Mouse (Mus musculus): Measurements from ENCODE around the gene Ppp6r1. TPM values are rescaled to one million over a fixed set of nuclear protein-coding genes. Genes with fewer than 3 reads are reported as not detected.
"Not testable (repeated sequence)": the region's sequence is repeated elsewhere in the genome, so short reads cannot be mapped to it uniquely, and the experiment has no call there.

Ppp6r1 gene
- polyA plus RNA-seq, 1 experiment from 2014 or later: 10.2 TPM

DNA sequence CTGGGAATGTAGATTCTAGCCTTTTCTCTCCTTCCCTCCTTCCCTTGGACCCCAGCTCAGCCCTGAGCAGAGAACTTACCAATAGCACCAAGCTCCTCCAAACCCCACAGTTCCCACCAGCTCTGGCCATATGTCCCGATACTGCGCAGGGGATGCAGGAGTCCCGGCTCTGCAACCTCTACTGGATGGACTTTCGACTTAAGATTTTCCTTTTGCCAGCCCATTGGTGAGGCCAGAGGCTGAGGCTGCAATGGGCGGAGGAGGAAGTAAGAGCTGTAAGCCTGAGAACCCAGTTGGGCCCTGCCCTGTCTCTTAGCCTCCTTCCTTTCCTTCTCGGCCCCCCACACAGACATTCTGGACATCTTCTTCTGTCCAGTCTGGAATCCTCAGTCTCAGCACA is 55.9 kb downstream of the Ppp6r1 start:
- Histone ChIP-seq H3K4me1 (ENCODE audit: control insufficient read depth, insufficient read depth, low read length) (no peaks in the 10 kb centered on the region), H3K4me3 (ENCODE audit: low read depth, low read length) (no peak overlapping the region), H3K36me3 (ENCODE audit: control insufficient read depth, insufficient read depth, low read length) (no peaks in the 10 kb centered on the region), H3K9ac (replicated peaks; ENCODE audit: low read depth, low read length) (no peak overlapping the region), H3K27me3 (ENCODE audit: control insufficient read depth, insufficient read depth, low read length) (no peaks in the 10 kb centered on the region), H3K9me3 (ENCODE audit: control insufficient read depth, low read depth, low read length) (no peaks in the 10 kb centered on the region), H3K27ac (ENCODE audit: low read length) (no peak overlapping the region), H3K4me2 (replicated peaks; ENCODE audit: low read depth, low read length) (no peak overlapping the region)
- 90% methylated on average over 6 of the region's 6 CpGs for WGBS
- no peak for ATAC-seq (ENCODE audit: insufficient number of reproducible peaks, insufficient read depth, low FRiP score, low read depth)

DNA sequence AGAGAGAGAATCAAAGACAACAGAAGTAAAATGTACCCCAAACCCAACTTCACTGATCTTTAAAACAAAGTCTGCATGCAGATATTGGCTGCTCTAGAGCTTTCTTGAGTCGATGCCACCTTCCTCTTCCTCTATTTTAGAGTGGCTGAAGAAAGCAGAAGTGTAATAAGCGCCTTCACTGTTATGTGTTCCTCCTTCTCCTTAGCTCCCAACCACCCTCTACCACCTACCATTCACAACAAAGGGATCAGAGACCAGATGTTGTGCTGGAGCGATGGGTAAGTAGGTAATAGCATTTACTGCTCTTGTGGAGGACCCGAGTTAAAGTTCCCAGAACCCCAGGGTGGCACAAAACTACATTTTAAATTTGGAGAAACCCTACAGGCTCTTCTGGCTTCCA is 61.8 kb downstream of the Ppp6r1 start:
- not testable (repeated sequence) for H3K27ac ChIP-seq (ENCODE audit: low read length); ATAC-seq (ENCODE audit: insufficient number of reproducible peaks, insufficient read depth, low FRiP score, low read depth); H3K4me1 ChIP-seq (ENCODE audit: control insufficient read depth, insufficient read depth, low read length); H3K4me2 ChIP-seq (replicated peaks; ENCODE audit: low read depth, low read length); H3K9me3 ChIP-seq (ENCODE audit: control insufficient read depth, low read depth, low read length); H3K9ac ChIP-seq (replicated peaks; ENCODE audit: low read depth, low read length); H3K36me3 ChIP-seq (ENCODE audit: control insufficient read depth, insufficient read depth, low read length); H3K27me3 ChIP-seq (ENCODE audit: control insufficient read depth, insufficient read depth, low read length); H3K4me3 ChIP-seq (ENCODE audit: low read depth, low read length)
- 68% methylated on average over 4 of the region's 4 CpGs for WGBS

Other genes with a start within 250 kb of the Ppp6r1 start
- gene Rdh13, start 213.4 kb downstream of the Ppp6r1 start, polyA plus RNA-seq (2014; fragmentation: Nextera tagmentation; extraction: Ambion mirVana): 31.9 and 34.6 TPM in 2 replicates
- 5.0 and 7.9 TPM in 2 replicates for gene Eps8l1, start 198.3 kb downstream of the Ppp6r1 start, polyA plus RNA-seq (2014; fragmentation: Nextera tagmentation; extraction: Ambion mirVana)
- 47.2 and 61.0 TPM in 2 replicates for gene Ppp1r12c, start 157.3 kb downstream of the Ppp6r1 start, polyA plus RNA-seq (2014; fragmentation: Nextera tagmentation; extraction: Ambion mirVana)
- 31.9 and 33.5 TPM in 2 replicates for gene Tnnt1, start 142.6 kb downstream of the Ppp6r1 start, polyA plus RNA-seq (2014; fragmentation: Nextera tagmentation; extraction: Ambion mirVana)
- 2.9 and 3.3 TPM in 2 replicates for gene Tnni3, start 134.8 kb downstream of the Ppp6r1 start, polyA plus RNA-seq (2014; fragmentation: Nextera tagmentation; extraction: Ambion mirVana)
- gene Dnaaf3, start 126.6 kb downstream of the Ppp6r1 start, polyA plus RNA-seq (2014; fragmentation: Nextera tagmentation; extraction: Ambion mirVana): 0.62 and 0.67 TPM in 2 replicates
- 8.1 and 10.0 TPM in 2 replicates for gene Syt5, start 111.5 kb downstream of the Ppp6r1 start, polyA plus RNA-seq (2014; fragmentation: Nextera tagmentation; extraction: Ambion mirVana)
- not detected in 2 replicates for gene Ptprh, start 55.0 kb downstream of the Ppp6r1 start, polyA plus RNA-seq (2014; fragmentation: Nextera tagmentation; extraction: Ambion mirVana)
- 1.4 and 1.6 TPM in 2 replicates for gene Tmem86b, start 27.6 kb downstream of the Ppp6r1 start, polyA plus RNA-seq (2014; fragmentation: Nextera tagmentation; extraction: Ambion mirVana)
- gene Hspbp1, start 26.0 kb upstream of the Ppp6r1 start, polyA plus RNA-seq (2014; fragmentation: Nextera tagmentation; extraction: Ambion mirVana): 84.8 and 94.2 TPM in 2 replicates
- 2.3 and 4.0 TPM in 2 replicates for gene Brsk1, start 31.6 kb upstream of the Ppp6r1 start, polyA plus RNA-seq (2014; fragmentation: Nextera tagmentation; extraction: Ambion mirVana)
- 0.36 and 0.78 TPM in 2 replicates for gene Tmem150b, start 66.2 kb upstream of the Ppp6r1 start, polyA plus RNA-seq (2014; fragmentation: Nextera tagmentation; extraction: Ambion mirVana)
- gene Kmt5c, start 81.1 kb upstream of the Ppp6r1 start, polyA plus RNA-seq (2014; fragmentation: Nextera tagmentation; extraction: Ambion mirVana): 59.2 and 59.4 TPM in 2 replicates
- 72.0 and 85.2 TPM in 2 replicates for gene Cox6b2, start 94.1 kb upstream of the Ppp6r1 start, polyA plus RNA-seq (2014; fragmentation: Nextera tagmentation; extraction: Ambion mirVana)
- gene Fam71e2, start 112.3 kb upstream of the Ppp6r1 start, polyA plus RNA-seq (2014; fragmentation: Nextera tagmentation; extraction: Ambion mirVana): not detected in 2 replicates
- gene Il11, start 123.8 kb upstream of the Ppp6r1 start, polyA plus RNA-seq (2014; fragmentation: Nextera tagmentation; extraction: Ambion mirVana): 0.17 and 0.27 TPM in 2 replicates
- gene Tmem190, start 123.9 kb upstream of the Ppp6r1 start, polyA plus RNA-seq (2014; fragmentation: Nextera tagmentation; extraction: Ambion mirVana): 0.55 TPM in 1 of 2 replicates, not detected in the other
- 8.7 and 10.6 TPM in 2 replicates for gene Tmem238, start 130.6 kb upstream of the Ppp6r1 start, polyA plus RNA-seq (2014; fragmentation: Nextera tagmentation; extraction: Ambion mirVana)
- gene Rpl28, start 133.9 kb upstream of the Ppp6r1 start, polyA plus RNA-seq (2014; fragmentation: Nextera tagmentation; extraction: Ambion mirVana): 301 and 312 TPM in 2 replicates
- gene Ube2s, start 153.6 kb upstream of the Ppp6r1 start, polyA plus RNA-seq (2014; fragmentation: Nextera tagmentation; extraction: Ambion mirVana): 318 and 349 TPM in 2 replicates
- gene Shisa7, start 185.7 kb upstream of the Ppp6r1 start, polyA plus RNA-seq (2014; fragmentation: Nextera tagmentation; extraction: Ambion mirVana): 0.70 and 1.0 TPM in 2 replicates
- 7.0 and 7.8 TPM in 2 replicates for gene Isoc2b, start 211.2 kb upstream of the Ppp6r1 start, polyA plus RNA-seq (2014; fragmentation: Nextera tagmentation; extraction: Ambion mirVana)
- 0.94 and 0.98 TPM in 2 replicates for gene Isoc2a, start 218.1 kb upstream of the Ppp6r1 start, polyA plus RNA-seq (2014; fragmentation: Nextera tagmentation; extraction: Ambion mirVana)
- not detected in 2 replicates for gene Gm36210, start 247.5 kb upstream of the Ppp6r1 start, polyA plus RNA-seq (2014; fragmentation: Nextera tagmentation; extraction: Ambion mirVana)

All from stomach, embryonic 14.5 days (tissue).